Mouse (Mus musculus): ENCODE data around the gene Fcgr3. TPM values are rescaled to one million over a fixed set of nuclear protein-coding genes. Genes with fewer than 3 reads are reported as not detected.
A peak's percentile ranks its signal among the peaks of the same experiment; 100 is the strongest.

Gene Fcgr3
- total and polyA plus RNA-seq, 3 experiments, result 3.7 to 8.5 (median 6.1) TPM

GRCm38 (mm10) chr1:171103179-171103840 is 38.6 kb upstream of the Fcgr3 start:
- Histone ChIP-seq H3K27ac (ENCODE audit: insufficient read depth, low read depth) (0 out of 2 replicates have a peak overlapping the region, but pooled peaks have one; percentile 10), H3K4me3 (replicated peaks in 1 of 3; ENCODE audit: low read depth in 2 of 3, low read length in 2 of 3, poor library complexity in 1 of 3) (peak overlapping the region; percentile 56 to 66 (median 62)), H3K79me2 (replicated peaks; ENCODE audit: control insufficient read depth, extremely low read depth, insufficient read depth, poor library complexity, severe bottlenecking) (no peaks in the 10 kb centered on the region), H3K9me3 (replicated peaks; ENCODE audit: low read length) (peaks cover 3% of the 10 kb centered on the region), H3K4me1 (ENCODE audit: control insufficient read depth in 1 of 2, insufficient read depth in 2 of 2) (peaks cover 0 to 12% of the 10 kb centered on the region in 2 experiments; a peak in 2 of 4 replicates), H3K36me3 (replicated peaks in 1 of 2; ENCODE audit: control insufficient read depth in 1 of 2, insufficient read depth in 1 of 2, low read length in 1 of 2) (no peaks in the 10 kb centered on the region), H3K4me2 (ENCODE audit: insufficient read depth, low read depth, poor library complexity, severe bottlenecking) (peak overlapping the region; percentile 92), H3K9ac (ENCODE audit: insufficient read depth, low read depth) (peak overlapping the region; percentile 28; the same call in 1 of the 2 replicates), H3K27me3 (replicated peaks) (no peaks in the 10 kb centered on the region)
- TF ChIP-seq MAZ (IDR thresholded peaks at IDR 0.05; ENCODE audit: low read depth, low read length), result 0 out of 2 replicates have a peak, but pooled peaks have one; percentile 24
- TF ChIP-seq SIN3A (IDR thresholded peaks at IDR 0.05; ENCODE audit: low read length), result peak; percentile 56
- TF ChIP-seq CHD1 (IDR thresholded peaks at IDR 0.05; ENCODE audit: low read depth, low read length), result 0 out of 2 replicates have a peak, but pooled peaks have one; percentile 44
- TF ChIP-seq MAX (IDR thresholded peaks at IDR 0.05; ENCODE audit: low read length), result peak; percentile 24; the same call in 1 of the 2 replicates
- TF ChIP-seq IRF4 (IDR thresholded peaks at IDR 0.05; ENCODE audit: low read depth, low read length), result no peak
- TF ChIP-seq UBTF (IDR thresholded peaks at IDR 0.05; ENCODE audit: low read depth, low read length), result 0 out of 2 replicates have a peak, but pooled peaks have one; percentile 55
- TF ChIP-seq CTCF (conservative IDR thresholded peaks at IDR 0.05 in 1 of 2, IDR thresholded peaks at IDR 0.05 in 1 of 2; ENCODE audit: low read depth in 2 of 2, low read length in 2 of 2), result no peak
- peak; percentile 80 for DNase-seq (ENCODE audit: extremely low read depth)
- dilution Hi-C loops (cut with MboI; ENCODE audit: extremely low pct_ligation_motif_present, extremely low pct_unique_long_range_greater_than_20kb, low sequenced_read_pairs), result no loop called here
- in situ Hi-C loops (cut with MboI; ENCODE audit: low pct_ligation_motif_present, low pct_unique_long_range_greater_than_20kb, low sequenced_read_pairs), result loop anchor here (5.0 to 10.0 kb wide), 2 partner anchors 61 to 371 kb away; no protein-coding TSS in a partner anchor

GRCm38 (mm10) chr1:171102547-171103177 is 37.9 kb upstream of the Fcgr3 start:
- Histone ChIP-seq H3K4me2 (ENCODE audit: insufficient read depth, low read depth, poor library complexity, severe bottlenecking) (peak overlapping the region; percentile 92), H3K9ac (ENCODE audit: insufficient read depth, low read depth) (peak overlapping the region; percentile 45; the same call in 1 of the 2 replicates), H3K27ac (ENCODE audit: insufficient read depth, low read depth) (no peak overlapping the region; the same call in 1 of the 2 replicates), H3K79me2 (replicated peaks; ENCODE audit: control insufficient read depth, extremely low read depth, insufficient read depth, poor library complexity, severe bottlenecking) (no peaks in the 10 kb centered on the region), H3K36me3 (replicated peaks in 1 of 2; ENCODE audit: control insufficient read depth in 1 of 2, insufficient read depth in 1 of 2, low read length in 1 of 2) (no peaks in the 10 kb centered on the region), H3K4me1 (ENCODE audit: control insufficient read depth in 1 of 2, insufficient read depth in 2 of 2) (peaks cover 0 to 12% of the 10 kb centered on the region in 2 experiments; a peak in 2 of 4 replicates), H3K27me3 (replicated peaks) (no peaks in the 10 kb centered on the region), H3K9me3 (replicated peaks; ENCODE audit: low read length) (peaks cover 5% of the 10 kb centered on the region), H3K4me3 (replicated peaks in 1 of 3; ENCODE audit: low read depth in 2 of 3, low read length in 2 of 3, poor library complexity in 1 of 3) (peak overlapping the region; percentile 66 to 86 (median 70))
- in situ Hi-C loops (cut with MboI; ENCODE audit: low pct_ligation_motif_present, low pct_unique_long_range_greater_than_20kb, low sequenced_read_pairs) (loop anchor here (5.0 to 10.0 kb wide), 2 partner anchors 60 to 372 kb away; no protein-coding TSS in a partner anchor), dilution Hi-C loops (cut with MboI; ENCODE audit: extremely low pct_ligation_motif_present, extremely low pct_unique_long_range_greater_than_20kb, low sequenced_read_pairs) (no loop called here)
- peak; percentile 90 for DNase-seq (ENCODE audit: extremely low read depth)
- TF ChIP-seq USF2 (conservative IDR thresholded peaks at IDR 0.05; ENCODE audit: low read depth, low read length) (no peak), POLR2A (IDR thresholded peaks at IDR 0.05; ENCODE audit: low read depth, low read length) (no peak), IRF4 (IDR thresholded peaks at IDR 0.05; ENCODE audit: low read depth, low read length) (peak; percentile 27; the same call in 1 of the 2 replicates), USF1 (IDR thresholded peaks at IDR 0.05; ENCODE audit: low read depth, low read length) (no peak), ZMIZ1 (IDR thresholded peaks at IDR 0.05; ENCODE audit: low read depth, low read length) (no peak), RCOR1 (conservative IDR thresholded peaks at IDR 0.05; ENCODE audit: low read depth, low read length) (no peak), MEF2A (IDR thresholded peaks at IDR 0.05; ENCODE audit: borderline replicate concordance, low read depth, low read length) (peak; percentile 19; the same call in 1 of the 2 replicates), MAX (IDR thresholded peaks at IDR 0.05; ENCODE audit: low read length) (no peak), CTCF (conservative IDR thresholded peaks at IDR 0.05 in 1 of 2, IDR thresholded peaks at IDR 0.05 in 1 of 2; ENCODE audit: low read depth in 2 of 2, low read length in 2 of 2) (no peak), PAX5 (IDR thresholded peaks at IDR 0.05; ENCODE audit: low read length) (no peak), JUND (conservative IDR thresholded peaks at IDR 0.05; ENCODE audit: low read depth, low read length) (no peak), BHLHE40 (IDR thresholded peaks at IDR 0.05; ENCODE audit: low read depth, low read length) (no peak), ZNF384 (IDR thresholded peaks at IDR 0.05; ENCODE audit: low read depth, low read length) (no peak), MXI1 (IDR thresholded peaks at IDR 0.05; ENCODE audit: low read depth, low read length) (no peak), ELF1 (IDR thresholded peaks at IDR 0.05; ENCODE audit: low read depth, low read length) (peak; percentile 94), GABPA (IDR thresholded peaks at IDR 0.05; ENCODE audit: insufficient replicate concordance, low read depth, low read length) (no peak), SIN3A (IDR thresholded peaks at IDR 0.05; ENCODE audit: low read length) (no peak), CHD1 (IDR thresholded peaks at IDR 0.05; ENCODE audit: low read depth, low read length) (no peak), POLR2AphosphoS2 (IDR thresholded peaks at IDR 0.05; ENCODE audit: low read depth, low read length) (no peak), NRF1 (IDR thresholded peaks at IDR 0.05; ENCODE audit: low read depth, low read length) (no peak; the same call in 1 of the 2 replicates), JUN (IDR thresholded peaks at IDR 0.05; ENCODE audit: insufficient read depth, low read depth, low read length) (no peak), MAZ (IDR thresholded peaks at IDR 0.05; ENCODE audit: low read depth, low read length) (no peak), SMC3 (IDR thresholded peaks at IDR 0.05; ENCODE audit: low read depth, low read length) (no peak), TCF12 (IDR thresholded peaks at IDR 0.05; ENCODE audit: low read depth, low read length) (no peak), MYC (IDR thresholded peaks at IDR 0.05; ENCODE audit: low read depth, low read length) (no peak), MAFK (IDR thresholded peaks at IDR 0.05; ENCODE audit: insufficient replicate concordance, low read length) (peak; percentile 76), E2F4 (IDR thresholded peaks at IDR 0.05; ENCODE audit: insufficient replicate concordance, low read depth, low read length) (0 out of 2 replicates have a peak, but pooled peaks have one; percentile 45)

Data from CH12.LX (cell line).